Mouse (Mus musculus) heart, postnatal 0 days (tissue): ENCODE measurements around the gene Carnmt1. TPM values are rescaled to one million over a fixed set of nuclear protein-coding genes. Genes with fewer than 3 reads are reported as not detected.
A peak's percentile ranks its signal among the peaks of the same experiment; 100 is the strongest.

Source experiments
- ATAC-seq: fragments of 200-750 bp; cut with Nextera tagmentation; 2 replicates; pipeline ENCODE4 v1.8.0; 2017; ENCODE audit warnings: low read depth, moderate number of reproducible peaks, moderate library complexity; ENCODE audit not compliant: insufficient read depth
- DNase-seq: peaks from one replicate; pipeline ENCODE4 v3.0.0-alpha.2; 2016; ENCODE audit warnings: low spot score
- H3K27ac ChIP-seq: fragments of 300-500 bp; sonication (generic); 2 replicates; pipeline ENCODE4 v1.5.1; 2014; ENCODE audit warnings: low read depth, mild to moderate bottlenecking
- H3K27me3 ChIP-seq: fragments of 300-500 bp; sonication (generic); 2 replicates; pipeline ENCODE4 v1.6.1; 2014; ENCODE audit warnings: low read length, mixed read lengths; ENCODE audit not compliant: control insufficient read depth, insufficient read depth
- H3K36me3 ChIP-seq: fragments of 300-500 bp; sonication (generic); replicated peaks from 2 replicates; pipeline ENCODE4 v1.6.1; 2014; ENCODE audit warnings: low read length, mixed read lengths; ENCODE audit not compliant: control insufficient read depth, insufficient read depth
- H3K4me1 ChIP-seq: fragments of 300-500 bp; sonication (generic); 2 replicates; pipeline ENCODE4 v1.6.1; 2014; ENCODE audit warnings: antibody characterized with exemption; ENCODE audit not compliant: control insufficient read depth, insufficient read depth
- H3K4me2 ChIP-seq: fragments of 300-500 bp; sonication (generic); 2 replicates; pipeline ENCODE4 v1.6.1; 2014; ENCODE audit warnings: low read depth, mild to moderate bottlenecking, low read length, moderate library complexity
- H3K4me3 ChIP-seq: fragments of 300-500 bp; sonication (generic); 2 replicates; pipeline ENCODE4 v1.5.1; 2014; ENCODE audit warnings: low read depth, low read length
- H3K9ac ChIP-seq: fragments of 300-500 bp; sonication (generic); replicated peaks from 2 replicates; pipeline ENCODE4 v1.6.1; 2014; ENCODE audit warnings: low read depth, low read length, mixed read lengths
- H3K9me3 ChIP-seq: fragments of 300-500 bp; sonication (generic); replicated peaks from 2 replicates; pipeline ENCODE4 v1.6.1; 2016; ENCODE audit warnings: low read length; ENCODE audit not compliant: control insufficient read depth
- CTCF ChIP-seq: IDR thresholded peaks from 2 replicates; pipeline ENCODE4 v1.5.1; 2016; ENCODE audit warnings: antibody characterized with exemption, control low read depth, low read depth
- EP300 ChIP-seq: IDR thresholded peaks from 2 replicates; pipeline ENCODE4 v1.6.1; 2016; ENCODE audit warnings: antibody characterized with exemption, low read depth
- WGBS: fragments of 180-500 bp; shearing (Covaris S2); extraction: QIAGEN DNeasy Blood & Tissue Kit; methylation state at CpG from one replicate; pipeline ENCODE4 v1.1.7; 2014; 5-methylcytosine and 5-hydroxymethylcytosine counted together
- polyA plus RNA-seq: library from polyadenylated mRNA; unstranded; fragments of >200 nt; fragmentation: Nextera tagmentation; extraction: Ambion mirVana; gene quantifications from 2 replicates; pipeline ENCODE4 v1.2.1, GENCODE M21; 2015
- total RNA-seq: library from RNA; depleted of rRNA; stranded (reverse); fragments of >200 nt; gene quantifications from 2 replicates; pipeline ENCODE4 v1.2.3, GENCODE M21; 2014; ENCODE audit warnings: low replicate concordance; rRNA removed

Carnmt1 gene
- total RNA-seq (15.3 and 24.6 TPM in 2 replicates), polyA plus RNA-seq (28.6 and 30.9 TPM in 2 replicates)

DNA sequence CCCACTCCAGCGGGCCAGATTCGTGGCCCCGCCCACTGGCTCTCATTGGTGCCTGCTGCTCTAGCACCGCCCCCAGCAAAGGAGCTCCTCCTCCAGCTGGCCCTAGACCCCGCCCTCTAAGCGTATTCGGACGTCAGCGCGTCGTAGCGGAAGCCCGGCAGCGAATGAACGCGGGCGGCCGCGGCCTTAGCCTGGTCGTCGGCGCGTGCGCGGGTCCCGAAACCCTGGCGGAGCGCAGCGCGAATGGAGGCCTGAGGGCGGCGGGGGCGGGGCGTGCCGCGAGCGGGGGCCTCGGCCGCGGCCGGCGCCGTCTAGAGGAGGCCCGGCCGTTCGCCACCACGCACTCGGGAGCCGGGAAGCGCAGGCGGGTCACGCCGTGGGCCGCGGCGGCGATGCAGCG is at the start of gene Carnmt1:
Carnmt1 (plus strand) TSS at position 157 of the 400 bp plus-strand sequence.
- peak; percentile 98 for DNase-seq
- H3K9me3 ChIP-seq: no peaks in the 10 kb centered on the region

DNA sequence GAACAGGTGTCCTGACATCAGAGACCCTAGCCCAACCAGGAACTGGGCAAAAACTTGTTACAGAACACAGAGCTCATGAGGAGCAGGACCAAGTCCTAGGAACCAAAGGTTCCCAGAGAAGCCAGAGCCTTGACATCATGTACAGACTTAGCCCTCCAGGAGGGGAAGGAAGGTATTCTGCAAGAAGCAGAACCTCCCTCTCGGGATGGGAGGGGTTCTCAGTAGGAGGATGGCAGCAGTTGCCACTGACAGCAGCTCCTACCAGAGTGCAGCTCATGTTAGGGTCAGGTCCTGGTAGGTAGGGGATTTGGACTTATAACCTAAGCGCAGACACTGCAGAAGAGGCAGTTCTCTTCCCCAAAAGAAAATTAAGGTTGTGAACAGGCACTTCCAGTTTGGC is 46.7 kb upstream of the Carnmt1 start:
- TF ChIP-seq EP300: no peak
- TF ChIP-seq CTCF: no peak
- no peak for DNase-seq

More for the DNA sequence above, at the start of gene Carnmt1:
- Histone ChIP-seq H3K27ac (peak within 1 kb of the TSS; percentile 93), H3K36me3 (no peaks in the 10 kb centered on the region), H3K9ac (peak within 1 kb of the TSS; percentile 90), H3K4me3 (peak within 1 kb of the TSS; percentile 93), H3K4me1 (peaks cover 19% of the 10 kb centered on the region), H3K4me2 (peak within 1 kb of the TSS; percentile 87), H3K27me3 (no peaks in the 10 kb centered on the region)
- WGBS: under 1% methylated on average over 50 of the region's 58 CpGs
- TF ChIP-seq CTCF (no peak), EP300 (no peak)
- peak; percentile 96 for ATAC-seq

DNA sequence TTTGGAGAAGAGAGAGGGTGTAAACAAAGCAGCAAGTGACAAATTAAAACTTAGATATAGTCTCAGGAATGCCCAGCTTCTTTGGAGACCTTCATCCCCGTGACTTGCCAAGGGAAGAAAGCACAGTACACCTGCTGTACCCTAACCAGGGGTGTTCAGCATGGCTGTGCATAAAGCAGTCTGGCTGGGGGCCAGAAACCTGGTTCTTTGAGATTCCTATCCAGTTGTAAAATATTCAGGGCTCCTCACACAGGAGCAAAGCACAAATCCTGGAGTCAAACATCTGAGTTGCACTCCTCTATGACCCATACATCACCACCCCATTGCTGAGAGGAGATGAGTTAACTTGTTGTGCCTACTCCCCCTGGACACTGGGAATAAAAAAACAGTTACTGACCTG is 41.0 kb upstream of the Carnmt1 start:
- Histone ChIP-seq H3K9me3 (no peaks in the 10 kb centered on the region), H3K4me3 (peak overlapping the region; percentile 78; the same call in 1 of the 2 replicates), H3K27ac (peak overlapping the region; percentile 89; the same call in 1 of the 2 replicates), H3K9ac (peak overlapping the region; percentile 65; the same call in 1 of the 2 replicates), H3K4me2 (peak overlapping the region; percentile 63), H3K36me3 (no peaks in the 10 kb centered on the region), H3K4me1 (peaks cover 14% of the 10 kb centered on the region), H3K27me3 (no peaks in the 10 kb centered on the region)
- 70% methylated on average over 1 of the region's 1 CpGs for WGBS
- ATAC-seq (no peak), DNase-seq (no peak)
- TF ChIP-seq EP300 (no peak), CTCF (no peak)

More for the DNA sequence above, 46.7 kb upstream of the Carnmt1 start:
- H3K27ac ChIP-seq: no peak overlapping the region
- WGBS: 69% methylated on average over 2 of the region's 2 CpGs
- no peak overlapping the region for H3K9ac ChIP-seq
- no peaks in the 10 kb centered on the region for H3K4me1 ChIP-seq
- H3K4me2 ChIP-seq: no peak overlapping the region
- no peaks in the 10 kb centered on the region for H3K9me3 ChIP-seq
- no peaks in the 10 kb centered on the region for H3K27me3 ChIP-seq
- ATAC-seq: no peak
- H3K36me3 ChIP-seq: no peaks in the 10 kb centered on the region
- no peak overlapping the region for H3K4me3 ChIP-seq

DNA sequence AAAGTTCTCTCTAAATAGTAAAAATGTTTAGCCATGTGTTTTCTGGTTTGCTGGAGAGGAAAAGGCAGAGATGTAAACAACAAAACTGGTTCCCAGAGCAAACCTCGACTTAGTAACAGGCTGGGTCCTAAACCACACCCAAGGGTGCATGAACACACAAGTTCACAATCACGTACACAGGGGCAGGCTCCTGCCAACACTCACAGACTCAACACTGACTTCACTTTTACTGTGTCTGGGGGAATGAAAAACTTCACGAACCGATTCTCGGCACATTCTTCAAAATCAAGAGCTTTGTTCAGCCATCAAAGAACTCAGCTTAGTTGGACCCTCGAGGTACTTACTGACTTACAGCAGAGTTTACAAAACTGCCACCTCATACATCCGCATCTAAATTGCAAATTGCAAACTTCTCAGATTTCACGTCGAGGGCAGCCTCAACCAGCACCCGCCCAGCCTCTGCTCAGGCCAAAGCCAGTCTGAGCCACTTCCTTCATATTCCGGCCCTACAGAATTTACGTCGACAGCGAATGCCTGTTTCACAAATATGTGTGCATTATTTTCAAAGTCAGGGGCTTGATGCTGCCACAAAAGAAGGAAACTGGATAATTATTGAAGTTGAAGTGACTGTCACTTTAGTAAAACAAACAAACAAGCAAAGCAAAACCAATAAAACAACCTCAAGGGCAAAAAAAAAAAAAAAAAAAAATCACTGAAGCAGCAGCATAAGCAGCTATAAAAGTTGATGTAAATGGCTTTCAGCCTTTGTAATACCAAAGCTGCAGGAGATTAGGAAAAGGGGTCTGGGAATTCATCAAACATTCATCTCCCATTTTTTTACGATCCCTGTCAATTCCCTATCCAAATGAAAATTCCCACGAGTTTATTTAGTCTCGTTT is 40.1 kb upstream of the Carnmt1 start:
- peak overlapping the region; percentile 63 for H3K4me2 ChIP-seq
- TF ChIP-seq EP300 (no peak), CTCF (no peak)
- peak overlapping the region; percentile 89 for H3K27ac ChIP-seq
- peaks cover 14% of the 10 kb centered on the region for H3K4me1 ChIP-seq
- WGBS: 7% methylated on average over 17 of the region's 17 CpGs
- ATAC-seq (no peak), DNase-seq (peak; percentile 52)
- H3K9me3 ChIP-seq: no peaks in the 10 kb centered on the region
- peak overlapping the region; percentile 65 for H3K9ac ChIP-seq
- H3K4me3 ChIP-seq: peak overlapping the region; percentile 78
- no peaks in the 10 kb centered on the region for H3K27me3 ChIP-seq
- H3K36me3 ChIP-seq: no peaks in the 10 kb centered on the region

DNA sequence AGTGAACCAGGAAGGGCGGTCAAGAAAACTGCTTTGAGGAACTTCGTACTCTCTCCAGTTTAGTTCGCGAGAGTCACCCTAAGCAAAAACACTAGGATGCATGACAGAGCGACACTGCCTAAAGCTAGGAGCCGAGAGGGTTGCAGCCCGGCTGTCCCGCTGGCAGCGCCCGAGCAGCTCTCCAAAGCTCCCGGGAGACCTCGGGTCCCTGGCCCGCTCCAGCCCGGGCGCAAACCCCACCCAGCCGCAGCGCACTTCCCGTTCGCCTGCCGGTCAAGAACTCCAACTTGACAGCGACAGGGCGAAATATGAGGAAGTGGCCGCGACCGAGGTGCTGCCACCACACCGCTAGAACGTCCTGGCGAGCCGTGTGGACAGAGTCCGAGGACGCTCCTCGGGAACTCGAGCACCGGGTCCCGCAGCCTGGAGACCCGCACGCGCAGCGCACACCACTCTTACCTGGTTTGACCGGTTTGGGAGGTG is 39.4 kb upstream of the Carnmt1 start:
- peak; percentile 78 for ATAC-seq
- peak overlapping the region; percentile 63 for H3K4me2 ChIP-seq
- H3K4me1 ChIP-seq: peaks cover 14% of the 10 kb centered on the region
- H3K27ac ChIP-seq: peak overlapping the region; percentile 89
- WGBS: under 1% methylated on average over 40 of the region's 40 CpGs
- no peaks in the 10 kb centered on the region for H3K36me3 ChIP-seq
- no peak for TF ChIP-seq CTCF
- no peak for TF ChIP-seq EP300
- H3K9me3 ChIP-seq: no peaks in the 10 kb centered on the region
- peak overlapping the region; percentile 65 for H3K9ac ChIP-seq
- DNase-seq: peak; percentile 36
- H3K27me3 ChIP-seq: no peaks in the 10 kb centered on the region
- peak overlapping the region; percentile 78 for H3K4me3 ChIP-seq
